Mouse (Mus musculus) spleen, embryonic (tissue): Measurements from ENCODE around the gene Ifi206.

Source experiments
- CTCF ChIA-PET: fragments of 350-600 bp; sonication (Branson Sonifier 250); formaldehyde crosslinking; loops from one replicate; lab custom pipeline; 2022; lab: Charles Lee

Gene Ifi206

GRCm38 (mm10) chr1:173418936-173419621 is 71.8 kb downstream of the Ifi206 start:
- CTCF ChIA-PET, result interaction anchor here (0.7 to 1.2 kb wide), 2 partner anchors 9 to 262 kb away, joined by 3 to 18 read pairs; no protein-coding TSS in a partner anchor

- CTCF ChIA-PET, result interaction anchor here (1.2 kb wide), 1 partner anchor 8 kb away, joined by 3 read pairs; no protein-coding TSS in a partner anchor
These were observed 72.3 kb downstream of the Ifi206 start for GRCm38 (mm10) chr1:173418516-173418915.
